Mouse (Mus musculus) left cerebral cortex, postnatal 36 days (tissue): Measurements from ENCODE around the gene Fbxl2. TPM values are rescaled to one million over a fixed set of nuclear protein-coding genes. Genes with fewer than 3 reads are reported as not detected.
A peak's percentile ranks its signal among the peaks of the same experiment; 100 is the strongest.
"Not testable (repeated sequence)": the region's sequence is repeated elsewhere in the genome, so short reads cannot be mapped to it uniquely, and the experiment has no call there.

ENCODE experiments used
- DNase-seq, 2 experiments: peaks; one replicate each; pipeline ENCODE4 v3.0.0; 2021 to 2022; ENCODE audit warnings: low spot score in 2 of 2, mixed read lengths in 1 of 2
- intact Hi-C: fragments of 180-260 bp; cut with DNase I; formaldehyde crosslinking; loops from one replicate; pipeline ENCODE4 v1.15.1; 2025
- total RNA-seq, 2 experiments: library from RNA; stranded (reverse); gene quantifications; 2 replicates each; pipeline ENCODE4 v1.2.3; 2021

Gene Fbxl2
- 10 to 100 TPM; 53.0 to 55.9 TPM for total RNA-seq

- no peak for DNase-seq
- intact Hi-C loops, result loop anchor here (10.0 kb wide), 1 partner anchor 69 kb away; no protein-coding TSS in a partner anchor
Measured at GRCm38 (mm10) chr9:114046028-114046427, at the start of gene Fbxl2. Fbxl2 (minus strand) TSS chr9:114046191.

GRCm38 (mm10) chr9:114094854-114095253, 48.9 kb upstream of the Fbxl2 start:
- DNase-seq, result no peak
- intact Hi-C loops, result loop anchor here (5.0 kb wide), 1 partner anchor 277 kb away; no protein-coding TSS in a partner anchor

- intact Hi-C loops, result loop anchor here (5.0 kb wide), 1 partner anchor 280 kb away; no protein-coding TSS in a partner anchor
- not testable (repeated sequence) for DNase-seq
Measured at GRCm38 (mm10) chr9:114092188-114092587, 46.2 kb upstream of the Fbxl2 start.

DNA sequence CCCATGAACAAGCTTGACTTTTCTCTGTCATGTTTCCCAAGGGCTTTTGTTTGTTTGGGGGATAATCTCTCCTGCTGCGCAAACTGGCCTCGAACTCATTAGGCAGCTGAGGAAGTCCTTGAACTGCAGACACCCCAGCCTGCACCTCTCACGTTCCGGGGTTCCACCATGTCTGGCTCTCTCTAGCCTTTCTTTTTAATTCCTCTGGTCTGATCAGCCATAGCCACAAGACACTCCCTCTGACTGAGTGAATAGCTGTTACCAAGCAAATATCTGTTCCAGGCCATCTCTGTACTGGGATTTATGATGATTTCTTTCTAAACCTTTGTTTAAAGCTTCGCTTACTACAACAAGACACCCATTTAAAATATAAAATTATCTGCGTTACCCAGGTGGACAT, 42.9 kb upstream of the Fbxl2 start:
- DNase-seq, intact Hi-C loops: not testable (repeated sequence)

DNA sequence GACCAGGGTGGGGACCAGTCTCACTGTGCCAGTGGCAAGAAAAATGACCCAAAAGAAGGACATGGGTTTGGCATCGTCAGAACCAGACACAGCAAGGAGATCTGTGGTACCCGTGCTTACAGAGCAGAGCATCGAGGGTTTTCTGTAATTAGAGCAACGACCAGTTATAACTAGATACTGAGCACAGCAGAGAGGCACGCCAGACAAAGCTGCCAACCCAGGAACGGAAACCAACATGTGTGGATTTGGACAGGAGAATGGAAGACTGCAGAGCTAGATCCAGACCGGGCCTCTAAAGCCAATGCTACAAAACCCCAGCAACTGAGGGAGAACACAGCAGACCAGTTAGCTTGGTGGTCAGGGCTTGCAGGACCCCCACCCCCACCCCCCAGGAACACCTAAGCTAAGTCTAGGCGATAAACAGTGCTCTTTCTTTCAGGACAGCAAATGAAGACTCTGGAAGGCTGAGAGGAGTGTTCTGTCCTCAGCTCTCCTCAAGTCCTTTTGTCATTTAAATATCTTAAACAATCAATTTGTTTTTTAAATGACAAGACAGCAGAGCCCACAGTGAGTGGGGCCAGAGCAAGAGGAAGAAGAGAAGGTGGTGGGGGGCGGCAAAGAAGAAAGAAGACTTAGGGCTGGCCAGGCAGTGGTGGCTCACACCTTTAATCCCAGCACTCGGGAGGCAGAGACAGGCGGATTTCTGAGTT, 41.3 kb upstream of the Fbxl2 start:
- intact Hi-C loops, result no loop called here
- no peak for DNase-seq

GRCm38 (mm10) chr9:114086422-114086821, 40.4 kb upstream of the Fbxl2 start:
- intact Hi-C loops, result no loop called here
- DNase-seq, result no peak

GRCm38 (mm10) chr9:114073681-114074080, 27.7 kb upstream of the Fbxl2 start:
- peak; percentile 41 to 50 for DNase-seq
- intact Hi-C loops, result loop anchor here (5.0 kb wide), 1 partner anchor 46 kb away; no protein-coding TSS in a partner anchor

GRCm38 (mm10) chr9:114069372-114069771, 23.4 kb upstream of the Fbxl2 start:
- intact Hi-C loops, result no loop called here

DNA sequence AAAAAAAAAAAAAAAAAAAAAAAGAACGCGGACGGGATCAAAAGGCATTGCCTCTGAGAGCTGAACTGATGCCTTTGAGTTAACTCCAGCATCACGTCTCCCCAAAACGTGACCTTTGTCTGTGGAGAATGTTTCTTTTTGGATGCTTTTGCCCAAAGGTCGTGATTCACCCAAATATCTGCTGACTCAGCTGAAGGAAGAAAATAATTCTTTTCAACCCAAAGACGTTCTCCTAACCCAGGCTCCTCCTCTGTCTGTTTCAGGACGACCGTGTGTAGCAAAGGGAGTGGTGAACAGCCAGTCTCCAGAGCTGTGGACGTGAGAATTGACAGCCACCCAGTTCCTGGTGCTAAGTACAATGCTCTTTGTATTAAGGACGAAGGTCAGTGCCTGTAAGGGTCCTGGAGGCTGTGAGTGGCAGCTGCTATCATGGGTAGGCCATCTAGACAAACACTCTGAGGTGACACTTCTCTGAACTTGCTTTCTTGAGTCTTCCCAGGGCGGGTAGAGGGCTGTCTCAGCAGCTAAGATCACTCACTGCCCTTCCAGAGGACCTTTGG, 22.6 kb upstream of the Fbxl2 start:
- intact Hi-C loops, result no loop called here
- no peak for DNase-seq

More at GRCm38 (mm10) chr9:114069372-114069771, 23.4 kb upstream of the Fbxl2 start:
- DNase-seq, result no peak

DNA sequence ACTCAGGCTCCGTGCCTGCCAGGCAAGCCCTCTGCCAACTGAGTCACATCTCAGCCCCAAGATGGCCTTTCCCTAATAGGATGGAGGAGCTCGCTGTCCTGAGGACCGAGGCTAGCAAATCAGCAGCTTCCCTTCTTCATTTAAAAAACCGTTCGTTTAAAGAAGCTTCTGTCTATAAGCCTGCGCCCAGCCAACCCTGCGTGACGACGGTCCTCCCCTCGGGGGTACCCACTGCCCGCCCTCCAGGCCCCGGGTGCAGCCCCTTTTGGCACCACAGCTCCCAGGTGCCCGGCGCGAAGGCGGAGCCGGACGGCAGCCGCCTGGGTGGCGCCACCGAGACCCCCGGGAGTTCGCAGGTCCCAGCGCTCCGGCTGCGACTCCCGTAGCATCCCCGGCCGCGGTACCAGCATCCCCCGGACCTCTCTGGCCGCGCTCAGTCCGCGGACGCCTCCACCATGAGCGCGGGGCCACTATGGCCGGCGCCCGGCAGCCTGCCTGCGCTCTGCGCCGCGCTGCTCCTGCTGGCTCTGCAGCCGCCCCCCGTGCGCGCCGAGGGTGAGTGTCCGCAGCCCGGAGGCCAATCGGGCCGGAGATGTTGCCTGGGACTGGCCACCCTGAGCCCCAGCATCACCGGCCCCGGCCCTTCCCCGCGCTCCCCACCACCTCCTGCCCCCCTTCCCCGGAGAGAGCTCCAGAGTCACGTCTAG, 11.3 kb upstream of the Fbxl2 start, which contains the start of gene Susd5:
Susd5 (plus strand) TSS at position 51 of the 707 bp plus-strand sequence.
- intact Hi-C loops, result no loop called here
- peak in 1 of 2 experiments; percentile 21 for DNase-seq

GRCm38 (mm10) chr9:114052866-114053265, 6.9 kb upstream of the Fbxl2 start:
- intact Hi-C loops, result no loop called here
- no peak for DNase-seq

GRCm38 (mm10) chr9:114052031-114052430, 6.0 kb upstream of the Fbxl2 start:
- intact Hi-C loops, result no loop called here
- no peak for DNase-seq

GRCm38 (mm10) chr9:114050778-114051177, 4.8 kb upstream of the Fbxl2 start:
- intact Hi-C loops, result no loop called here
- peak; percentile 26 to 38 for DNase-seq

- DNase-seq, result no peak
- intact Hi-C loops, result no loop called here
Measured at GRCm38 (mm10) chr9:114050106-114050505, 4.1 kb upstream of the Fbxl2 start.

- intact Hi-C loops, result loop anchor here (10.0 kb wide), 1 partner anchor 68 kb away; no protein-coding TSS in a partner anchor
- no peak for DNase-seq
Measured at GRCm38 (mm10) chr9:114046676-114047075, 685 bp upstream of the Fbxl2 start.

DNA sequence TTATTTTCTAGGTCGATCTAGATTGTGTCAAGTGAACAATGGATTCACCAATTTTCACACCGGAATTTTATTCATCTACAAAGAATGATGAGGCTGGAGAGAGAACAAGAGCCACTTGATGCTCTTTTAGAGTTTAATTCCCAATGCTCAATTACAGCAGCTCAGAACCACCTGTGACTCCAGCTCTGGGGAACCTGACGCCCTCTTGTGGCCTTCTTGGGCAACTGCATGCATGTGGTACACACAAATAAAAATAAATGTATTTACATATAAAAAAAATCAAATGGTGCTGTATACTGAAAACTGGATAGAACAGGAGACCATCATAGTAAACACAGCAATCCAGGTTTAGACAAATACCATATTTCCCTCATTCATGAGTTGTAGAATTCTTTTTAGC, 1.5 kb downstream of the Fbxl2 start:
- intact Hi-C loops, result loop anchor here (10.0 kb wide), 1 partner anchor 70 kb away; no protein-coding TSS in a partner anchor
- no peak for DNase-seq

DNA sequence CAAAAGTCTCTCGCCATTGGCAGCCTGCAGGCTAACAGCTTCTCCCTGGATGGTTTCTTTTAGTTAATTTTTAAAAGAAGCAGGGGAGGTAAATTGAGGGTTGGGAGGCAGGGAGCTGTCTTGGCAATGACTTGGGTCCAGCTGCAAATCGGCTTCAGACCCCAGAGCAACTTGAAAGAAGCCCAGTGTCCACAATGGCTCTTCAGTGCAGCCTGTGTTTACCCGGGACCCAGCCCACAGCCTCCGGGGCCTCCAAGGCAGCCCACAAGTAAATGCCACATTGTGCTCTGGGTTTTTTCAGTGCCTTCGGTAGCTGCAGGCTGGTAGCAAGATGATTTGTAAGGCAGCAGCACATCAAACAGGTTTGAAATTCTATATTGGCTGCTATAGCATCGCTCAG, 3.5 kb downstream of the Fbxl2 start:
- DNase-seq, result no peak
- intact Hi-C loops, result loop anchor here (10.0 kb wide), 1 partner anchor 72 kb away; no protein-coding TSS in a partner anchor

DNA sequence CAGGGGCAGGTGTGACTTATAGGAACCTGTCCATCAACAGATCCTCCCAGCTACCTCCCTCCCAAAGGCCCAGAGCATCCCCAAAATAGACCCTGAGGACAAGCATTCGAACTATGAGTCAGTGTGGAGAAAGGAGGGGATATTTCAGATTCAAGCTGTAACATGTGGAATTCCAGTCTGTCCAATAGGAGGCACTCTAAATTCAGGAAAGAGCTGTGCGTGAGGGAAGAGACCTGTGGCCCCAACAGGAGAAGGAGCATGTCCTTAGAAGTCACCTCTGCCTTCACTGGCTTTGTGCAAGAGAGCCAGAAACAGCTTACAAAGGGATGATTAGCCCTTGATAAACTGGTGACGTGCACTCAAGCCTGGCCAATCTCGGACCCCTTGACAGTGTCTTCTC, 5.0 kb downstream of the Fbxl2 start:
- intact Hi-C loops, result loop anchor here (10.0 kb wide), 1 partner anchor 74 kb away; no protein-coding TSS in a partner anchor
- no peak for DNase-seq

GRCm38 (mm10) chr9:114026261-114026934, 19.6 kb downstream of the Fbxl2 start:
- intact Hi-C loops, result loop anchor here (5.0 kb wide), 1 partner anchor 46 kb away; no protein-coding TSS in a partner anchor

More at GRCm38 (mm10) chr9:114026261-114026934, 19.6 kb downstream of the Fbxl2 start:
- DNase-seq, result peak; percentile 86 to 89
